Mouse (Mus musculus) MEL (cell line): ENCODE measurements around the gene Slc2a9.

ENCODE experiments used
- CTCF ChIP-seq, 3 experiments: IDR thresholded peaks in 2 of 3; conservative IDR thresholded peaks in 1 of 3; 2 replicates each; pipeline ENCODE4 v1.5.1; 2011 to 2012; ENCODE audit warnings: low read length in 3 of 3, low read depth in 2 of 3, mild to moderate bottlenecking in 2 of 3, improper control_type of control experiment in 1 of 3, inconsistent platforms in 1 of 3, mixed read lengths in 1 of 3, moderate library complexity in 1 of 3; ENCODE audit not compliant: control insufficient read depth in 1 of 3, insufficient read depth in 1 of 3, poor library complexity in 1 of 3, severe bottlenecking in 1 of 3
- E2F4 ChIP-seq: IDR thresholded peaks from 2 replicates; pipeline ENCODE4 v1.6.1; 2011; ENCODE audit warnings: low read depth, low read length, improper control_type of control experiment, borderline replicate concordance
- POLR2A ChIP-seq, 2 experiments: IDR thresholded peaks; 2 replicates each; pipeline ENCODE4 v1.6.1; 2011 to 2012; ENCODE audit warnings: low read length in 2 of 2, mild to moderate bottlenecking in 2 of 2, control low read depth in 1 of 2, improper control_type of control experiment in 1 of 2, low read depth in 1 of 2, moderate library complexity in 1 of 2; ENCODE audit not compliant: control insufficient read depth in 1 of 2, insufficient read depth in 1 of 2, poor library complexity in 1 of 2
- TAL1 ChIP-seq: IDR thresholded peaks from 2 replicates; pipeline ENCODE4 v1.6.1; 2012; ENCODE audit warnings: mild to moderate bottlenecking, inconsistent platforms, low read length, moderate library complexity, mixed read lengths
- TBP ChIP-seq: IDR thresholded peaks from 2 replicates; pipeline ENCODE4 v1.8.0; 2011; ENCODE audit warnings: low read depth, low read length, improper control_type of control experiment
- UBTF ChIP-seq: IDR thresholded peaks from 2 replicates; pipeline ENCODE4 v1.6.1; 2012; ENCODE audit warnings: low read depth, mild to moderate bottlenecking, inconsistent platforms, low read length, improper control_type of control experiment, moderate library complexity, borderline replicate concordance; ENCODE audit not compliant: insufficient read depth

GRCm38 (mm10) chr5:38502992-38503391 lies at the start of gene Slc2a9:
- TF ChIP-seq TAL1, result no peak
- no peak for TF ChIP-seq UBTF
- TF ChIP-seq CTCF (IDR thresholded peaks at IDR 0.05 in 2 of 3, conservative IDR thresholded peaks at IDR 0.05 in 1 of 3; ENCODE audit: control insufficient read depth in 1 of 3, insufficient read depth in 1 of 3, low read depth in 2 of 3, low read length in 3 of 3, poor library complexity in 1 of 3, severe bottlenecking in 1 of 3), result no peak
- TF ChIP-seq E2F4, result no peak
- TF ChIP-seq POLR2A (IDR thresholded peaks at IDR 0.05; ENCODE audit: control insufficient read depth in 1 of 2, insufficient read depth in 1 of 2, low read depth in 1 of 2, low read length in 2 of 2, poor library complexity in 1 of 2), result no peak
- TF ChIP-seq TBP, result no peak
